ENCODE assay signal across 10 mouse cellular contexts in the genomic region with DNA sequence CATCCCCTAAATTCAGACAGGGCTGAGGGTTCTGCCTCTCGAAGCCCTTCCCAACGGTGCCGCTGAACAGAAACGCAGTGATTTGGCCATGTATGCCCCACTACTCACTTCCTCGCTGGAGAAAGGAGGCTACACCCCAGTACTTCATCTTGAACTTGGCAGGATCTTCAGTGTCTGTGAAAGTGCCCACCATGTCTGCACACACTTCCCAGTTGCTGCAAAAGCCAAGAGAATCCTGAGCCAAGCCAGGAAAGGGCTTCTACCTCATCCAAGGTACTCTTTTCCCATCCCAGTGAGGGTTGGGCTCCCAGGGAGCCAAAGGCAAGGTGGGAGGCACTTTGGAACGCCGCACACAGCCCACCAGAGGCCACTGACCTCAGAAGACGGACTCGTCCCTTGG. TPM values are rescaled to one million over a fixed set of nuclear protein-coding genes. Genes with fewer than 3 reads are reported as not detected.
DNase-seq lines count a peak whose midpoint lies in the region; ATAC-seq and TF ChIP-seq lines count a peak whose summit lies in the region.
"Had no signal": no experiment of that assay in that cellular context is flagged by ENCODE, and none has a peak within 500 bp of the region (broad histone marks: within the 10 kb centered on the region; RNA-seq: fewer than 3 reads in every experiment).

No protein-coding gene starts in this region.

- H3K27ac ChIP-seq in heart, embryonic 13.5 days (replicated peaks) = no peak overlapping the region
- H3K27ac ChIP-seq in hindbrain, embryonic 14.5 days = no peak overlapping the region
- no peak overlapping the region for H3K27ac ChIP-seq in midbrain, embryonic 13.5 days

- no peak for TF ChIP-seq POLR2A in brain, embryonic 14.5 days (IDR thresholded peaks at IDR 0.05; ENCODE audit: borderline replicate concordance, extremely low read depth, insufficient read depth, insufficient read length, poor library complexity, severe bottlenecking)

- peaks cover 65% of the 10 kb centered on the region for H3K27me3 ChIP-seq in heart, embryonic 13.5 days (replicated peaks)
- peaks cover 23% of the 10 kb centered on the region for H3K27me3 ChIP-seq in hindbrain, embryonic 14.5 days (ENCODE audit: control insufficient read depth, insufficient read depth, low read length)
- peaks cover 33% of the 10 kb centered on the region for H3K27me3 ChIP-seq in midbrain, embryonic 13.5 days

- H3K4me3 ChIP-seq in heart, embryonic 13.5 days = peak overlapping the region; percentile 59
- H3K4me3 ChIP-seq in hindbrain, embryonic 14.5 days (replicated peaks; ENCODE audit: low read length) = peak overlapping the region; percentile 49
- peak overlapping the region; percentile 49 for H3K4me3 ChIP-seq in midbrain, embryonic 13.5 days (replicated peaks)

- no peaks in the 10 kb centered on the region for H3K9me3 ChIP-seq in heart, embryonic 13.5 days
- no peaks in the 10 kb centered on the region for H3K9me3 ChIP-seq in hindbrain, embryonic 14.5 days (ENCODE audit: control insufficient read depth, low read length)
- no peaks in the 10 kb centered on the region for H3K9me3 ChIP-seq in midbrain, embryonic 13.5 days

- intact Hi-C loops in heart, postnatal 10 days (cut with DNase I) = no loop called here

- H3K4me1 ChIP-seq in heart, embryonic 13.5 days = peaks cover 7% of the 10 kb centered on the region; the same call in 1 of the 2 replicates
- no peaks in the 10 kb centered on the region for H3K4me1 ChIP-seq in hindbrain, embryonic 14.5 days (replicated peaks; ENCODE audit: control insufficient read depth, insufficient read depth, low read length)
- H3K4me1 ChIP-seq in midbrain, embryonic 13.5 days (replicated peaks) = peaks cover 9% of the 10 kb centered on the region

- WGBS in heart, embryonic 13.5 days = 25% methylated on average over 9 of the region's 9 CpGs
- WGBS in hindbrain, embryonic 14.5 days = 30% methylated on average over 9 of the region's 9 CpGs
- WGBS in midbrain, embryonic 13.5 days = 25% methylated on average over 9 of the region's 9 CpGs

- peak overlapping the region; percentile 77; the same call in 1 of the 2 replicates for H3K9ac ChIP-seq in heart, embryonic 13.5 days
- no peak overlapping the region for H3K9ac ChIP-seq in hindbrain, embryonic 14.5 days
- H3K9ac ChIP-seq in midbrain, embryonic 13.5 days (replicated peaks) = peak overlapping the region; percentile 57; the same call in 1 of the 2 replicates

- H3K4me2 ChIP-seq in heart, embryonic 13.5 days = peak overlapping the region; percentile 90
- peak overlapping the region; percentile 74 for H3K4me2 ChIP-seq in hindbrain, embryonic 14.5 days (replicated peaks)
- H3K4me2 ChIP-seq in midbrain, embryonic 13.5 days (replicated peaks) = peak overlapping the region; percentile 78

- H3K36me3 ChIP-seq in heart, embryonic 13.5 days = no peaks in the 10 kb centered on the region
- H3K36me3 ChIP-seq in hindbrain, embryonic 14.5 days (replicated peaks; ENCODE audit: control insufficient read depth, insufficient read depth) = no peaks in the 10 kb centered on the region
- no peaks in the 10 kb centered on the region for H3K36me3 ChIP-seq in midbrain, embryonic 13.5 days

- no peak for DNase-seq in heart, postnatal 10 days
- peak; percentile 1 for DNase-seq in brain, embryonic 14.5 days (ENCODE audit: low read depth)
- DNase-seq in hindbrain, embryonic 14.5 days (ENCODE audit: low spot score) = no peak
- DNase-seq in layer of hippocampus, adult 11-12 months (ENCODE audit: low spot score) = no peak
- no peak for DNase-seq in right cerebral cortex, postnatal 4 days
- no peak for DNase-seq in left cerebral cortex, adult 9 months (ENCODE audit: low spot score in 2 of 2)
- DNase-seq: cerebellum, adult 8-10 months; kidney, adult 2 months had no signal

- TF ChIP-seq CTCF in brain, embryonic 14.5 days (IDR thresholded peaks at IDR 0.05; ENCODE audit: borderline replicate concordance, extremely low read depth, insufficient read depth, insufficient read length) = no peak

- ATAC-seq in heart, embryonic 13.5 days (ENCODE audit: extremely low read depth, insufficient number of reproducible peaks, low FRiP score, low TSS enrichment) = no peak
- no peak for ATAC-seq in hindbrain, embryonic 14.5 days (ENCODE audit: low FRiP score)
- peak; percentile 14; the same call in 1 of the 2 replicates for ATAC-seq in midbrain, embryonic 13.5 days

RNA-seq across cellular contexts. Expression of gene Rbp4, which starts 1.2 kb away (rescaled TPM):
- 8.3 and 55.7 TPM in 2 replicates for polyA plus RNA-seq in heart, embryonic 13.5 days (2015; fragmentation: Nextera tagmentation; extraction: Ambion mirVana)
- total RNA-seq in heart, postnatal 10 days (2021) = 1 to 10 TPM; 1.8 to 6.2 TPM
- polyA plus RNA-seq in brain, embryonic 14.5 days (2012; rRNA removed) = 2.0 and 2.4 TPM in 2 replicates
- polyA plus RNA-seq in hindbrain, embryonic 14.5 days (2014; fragmentation: Nextera tagmentation; extraction: Ambion mirVana) = 5.3 and 9.3 TPM in 2 replicates
- polyA plus RNA-seq in midbrain, embryonic 13.5 days (2015; fragmentation: Nextera tagmentation; extraction: Ambion mirVana) = 1.7 and 7.8 TPM in 2 replicates

RNA-seq across cellular contexts. Expression of gene Pde6c, which starts 8.7 kb away (rescaled TPM):
- 0.14 TPM in 1 of 2 replicates, not detected in the other for polyA plus RNA-seq in heart, embryonic 13.5 days (2015; fragmentation: Nextera tagmentation; extraction: Ambion mirVana)
- not detected for total RNA-seq in heart, postnatal 10 days (2021)
- 0.25 and 0.26 TPM in 2 replicates for polyA plus RNA-seq in brain, embryonic 14.5 days (2012; rRNA removed)
- polyA plus RNA-seq in hindbrain, embryonic 14.5 days (2014; fragmentation: Nextera tagmentation; extraction: Ambion mirVana) = 0.21 and 0.22 TPM in 2 replicates
- 0.13 and 0.24 TPM in 2 replicates for polyA plus RNA-seq in midbrain, embryonic 13.5 days (2015; fragmentation: Nextera tagmentation; extraction: Ambion mirVana)
- polyA plus RNA-seq: kidney, adult 2 months had no signal

RNA-seq across cellular contexts. Expression of gene Ffar4, which starts 27.1 kb away (rescaled TPM):
- polyA plus RNA-seq in heart, embryonic 13.5 days (2015; fragmentation: Nextera tagmentation; extraction: Ambion mirVana) = 0.11 and 0.20 TPM in 2 replicates
- 10 to 100 TPM in 1 of 2 experiments, under 1 TPM in 1; 0.79 to 10.7 TPM for total RNA-seq in heart, postnatal 10 days (2021)
- polyA plus RNA-seq in brain, embryonic 14.5 days (2012; rRNA removed) = 0.10 TPM in 2 replicates
- polyA plus RNA-seq in hindbrain, embryonic 14.5 days (2014; fragmentation: Nextera tagmentation; extraction: Ambion mirVana) = 0.20 TPM in 1 of 2 replicates, not detected in the other
- not detected in 2 replicates for polyA plus RNA-seq in midbrain, embryonic 13.5 days (2015; fragmentation: Nextera tagmentation; extraction: Ambion mirVana)
